Mouse (Mus musculus): ENCODE results near the gene Gm42906.

- TF ChIP-seq CTCF (conservative IDR thresholded peaks at IDR 0.05; ENCODE audit: insufficient read depth, insufficient read length, low read depth, low read length) (no peak), POLR2A (IDR thresholded peaks at IDR 0.05; ENCODE audit: low read depth, low read length) (no peak)
Observed at GRCm38 (mm10) chr5:151369306-151369721, 58.6 kb downstream of the Gm42906 start.
